Mouse (Mus musculus): ENCODE data around the gene A630001G21Rik. TPM values are rescaled to one million over a fixed set of nuclear protein-coding genes. Genes with fewer than 3 reads are reported as not detected.

Gene A630001G21Rik
- polyA plus RNA-seq, 1 experiment, result 28.4 TPM

GRCm38 (mm10) chr1:85739819-85740218 lies 38.6 kb downstream of the A630001G21Rik start:
- Histone ChIP-seq H3K27me3 (ENCODE audit: control insufficient read depth, insufficient read depth, low read length) (no peaks in the 10 kb centered on the region), H3K4me1 (ENCODE audit: control insufficient read depth, insufficient read depth, insufficient read length) (peaks cover 3% of the 10 kb centered on the region; the same call in 1 of the 2 replicates), H3K27ac (ENCODE audit: insufficient read depth, low read length) (0 out of 2 replicates have a peak overlapping the region, but pooled peaks have one; percentile 19), H3K36me3 (ENCODE audit: control insufficient read depth, insufficient read depth, low read length) (no peaks in the 10 kb centered on the region), H3K4me3 (ENCODE audit: extremely low read depth, insufficient read depth, insufficient read length) (no peak overlapping the region)
- TF ChIP-seq POLR2A (IDR thresholded peaks at IDR 0.05; ENCODE audit: low read depth, low read length), result no peak
- TF ChIP-seq CTCF (IDR thresholded peaks at IDR 0.05; ENCODE audit: extremely low read depth, insufficient read depth, insufficient read length, insufficient replicate concordance), result no peak
- DNase-seq (ENCODE audit: low read depth in 1 of 2, low spot score in 2 of 2), result peak in 1 of 2 experiments; percentile 29

DNA sequence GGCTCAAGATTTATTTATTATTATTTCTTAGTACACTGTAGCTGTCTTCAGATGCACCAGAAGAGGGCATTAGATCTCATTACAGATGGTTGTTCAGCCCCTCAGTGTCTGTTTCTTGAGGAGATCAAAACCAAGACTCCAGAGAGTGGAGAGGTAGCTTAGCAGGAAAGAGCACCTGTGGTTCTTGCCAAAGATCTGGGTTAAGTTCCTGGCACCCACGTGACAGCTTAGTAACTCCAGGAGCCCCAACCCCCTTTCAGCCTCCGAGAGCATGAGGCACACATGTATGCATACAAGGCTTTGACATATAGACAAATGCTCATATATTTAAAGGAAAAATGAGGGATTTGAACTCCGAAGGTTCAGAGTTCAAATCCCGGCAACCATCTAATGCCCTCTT lies 39.4 kb downstream of the A630001G21Rik start:
- Histone ChIP-seq H3K4me1 (ENCODE audit: control insufficient read depth, insufficient read depth, insufficient read length) (peaks cover 3% of the 10 kb centered on the region; the same call in 1 of the 2 replicates), H3K4me3 (ENCODE audit: extremely low read depth, insufficient read depth, insufficient read length) (no peak overlapping the region), H3K36me3 (ENCODE audit: control insufficient read depth, insufficient read depth, low read length) (no peaks in the 10 kb centered on the region), H3K27me3 (ENCODE audit: control insufficient read depth, insufficient read depth, low read length) (no peaks in the 10 kb centered on the region), H3K27ac (ENCODE audit: insufficient read depth, low read length) (no peak overlapping the region)
- no peak for TF ChIP-seq POLR2A (IDR thresholded peaks at IDR 0.05; ENCODE audit: low read depth, low read length)
- TF ChIP-seq CTCF (IDR thresholded peaks at IDR 0.05; ENCODE audit: extremely low read depth, insufficient read depth, insufficient read length, insufficient replicate concordance), result no peak
- 82% methylated on average over 4 of the region's 4 CpGs for WGBS
- no peak for DNase-seq (ENCODE audit: low read depth in 1 of 2, low spot score in 2 of 2)

DNA sequence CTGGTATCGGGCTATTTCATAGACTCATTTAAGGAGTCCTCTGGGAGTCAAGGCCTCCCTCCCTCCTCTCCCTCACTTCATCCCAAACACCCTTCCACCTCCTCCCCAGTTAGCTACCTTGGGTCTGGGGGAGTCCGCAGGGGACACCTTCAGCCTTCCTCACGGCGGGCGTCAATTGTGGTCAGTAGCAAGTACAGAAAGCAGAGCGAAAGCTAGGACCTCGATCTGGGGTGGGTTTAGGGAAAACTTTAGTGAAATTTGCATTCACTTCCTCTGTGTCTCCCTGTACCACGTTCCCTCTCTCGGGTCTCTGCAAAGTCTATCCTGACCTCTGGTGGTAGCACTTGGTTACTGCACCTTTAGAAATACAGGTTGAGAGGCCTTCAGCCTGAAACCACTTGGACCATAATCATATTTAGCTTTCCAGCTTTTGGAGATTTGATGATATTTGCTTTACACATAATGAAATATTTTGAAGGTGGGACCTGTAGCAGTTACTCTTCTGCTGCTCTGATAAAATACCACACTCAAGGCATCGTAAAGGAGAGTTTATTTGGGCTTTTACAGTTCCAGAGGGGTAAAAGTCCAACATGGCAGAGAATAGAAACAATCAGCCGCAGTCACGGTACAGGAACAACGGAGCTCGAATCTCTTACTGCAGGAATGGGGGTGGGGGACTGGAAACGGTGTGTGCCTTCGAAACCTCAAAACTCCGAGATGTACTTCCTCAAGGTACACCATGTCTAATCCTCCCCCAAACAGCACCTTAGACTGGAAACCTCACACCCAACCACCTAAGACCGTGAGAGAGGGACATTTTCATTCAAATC lies 41.9 kb downstream of the A630001G21Rik start:
- peaks cover 5% of the 10 kb centered on the region; the same call in 1 of the 2 replicates for H3K36me3 ChIP-seq (ENCODE audit: control insufficient read depth, insufficient read depth, low read length)
- WGBS, result 29% methylated on average over 18 of the region's 18 CpGs

DNA sequence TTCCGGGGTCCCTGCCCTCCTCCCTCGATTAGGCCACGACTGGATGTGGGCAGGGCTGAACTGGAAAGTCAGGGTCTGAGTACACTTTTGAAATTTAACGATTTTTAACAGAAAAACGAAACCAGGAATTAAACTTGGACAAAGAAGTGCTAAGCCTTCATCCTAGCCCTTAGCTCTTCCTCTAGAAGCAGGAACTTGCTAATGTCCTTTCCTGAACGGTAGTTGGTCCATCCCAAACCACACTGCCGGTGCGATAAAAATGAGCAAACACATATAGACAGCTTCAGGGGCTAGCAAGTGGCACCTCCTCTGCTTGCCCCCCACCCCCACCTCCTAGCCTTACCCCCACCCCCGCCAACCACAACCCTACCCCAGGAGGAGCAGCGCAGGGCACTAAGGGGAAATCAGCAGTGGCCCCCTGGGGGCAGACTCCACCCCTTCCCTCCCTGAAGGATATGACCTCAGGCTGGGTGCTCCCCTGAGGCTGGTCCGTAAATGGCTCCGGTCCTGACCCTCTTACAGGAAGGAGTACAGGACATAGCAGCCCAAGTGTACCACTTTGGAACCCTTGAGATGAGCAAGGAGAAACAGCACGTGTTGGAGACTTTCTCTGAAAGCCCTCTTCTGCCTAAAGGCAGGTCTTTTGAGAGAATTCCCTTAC lies 42.9 kb downstream of the A630001G21Rik start:
- Histone ChIP-seq H3K36me3 (ENCODE audit: control insufficient read depth, insufficient read depth, low read length) (peaks cover 8% of the 10 kb centered on the region), H3K4me3 (ENCODE audit: extremely low read depth, insufficient read depth, insufficient read length) (peak overlapping the region; percentile 77), H3K27me3 (ENCODE audit: control insufficient read depth, insufficient read depth, low read length) (no peaks in the 10 kb centered on the region), H3K27ac (ENCODE audit: insufficient read depth, low read length) (peak overlapping the region; percentile 99), H3K4me1 (ENCODE audit: control insufficient read depth, insufficient read depth, insufficient read length) (peaks cover 14% of the 10 kb centered on the region)
- WGBS, result 3% methylated on average over 13 of the region's 13 CpGs
- peak; percentile 81 to 83 for DNase-seq (ENCODE audit: low read depth in 1 of 2, low spot score in 2 of 2)
- no peak for TF ChIP-seq CTCF (IDR thresholded peaks at IDR 0.05; ENCODE audit: extremely low read depth, insufficient read depth, insufficient read length, insufficient replicate concordance)
- peak; percentile 70 for TF ChIP-seq POLR2A (IDR thresholded peaks at IDR 0.05; ENCODE audit: low read depth, low read length)

More for the DNA sequence above, 41.9 kb downstream of the A630001G21Rik start:
- TF ChIP-seq CTCF (IDR thresholded peaks at IDR 0.05; ENCODE audit: extremely low read depth, insufficient read depth, insufficient read length, insufficient replicate concordance) (peak; percentile 77; the same call in 1 of the 2 replicates), POLR2A (IDR thresholded peaks at IDR 0.05; ENCODE audit: low read depth, low read length) (peak; percentile 50)
- Histone ChIP-seq H3K27ac (ENCODE audit: insufficient read depth, low read length) (peak overlapping the region; percentile 99), H3K4me1 (ENCODE audit: control insufficient read depth, insufficient read depth, insufficient read length) (peaks cover 13% of the 10 kb centered on the region), H3K27me3 (ENCODE audit: control insufficient read depth, insufficient read depth, low read length) (no peaks in the 10 kb centered on the region), H3K4me3 (ENCODE audit: extremely low read depth, insufficient read depth, insufficient read length) (peak overlapping the region; percentile 77)
- DNase-seq (ENCODE audit: low read depth in 1 of 2, low spot score in 2 of 2), result peak; percentile 84 to 85

DNA sequence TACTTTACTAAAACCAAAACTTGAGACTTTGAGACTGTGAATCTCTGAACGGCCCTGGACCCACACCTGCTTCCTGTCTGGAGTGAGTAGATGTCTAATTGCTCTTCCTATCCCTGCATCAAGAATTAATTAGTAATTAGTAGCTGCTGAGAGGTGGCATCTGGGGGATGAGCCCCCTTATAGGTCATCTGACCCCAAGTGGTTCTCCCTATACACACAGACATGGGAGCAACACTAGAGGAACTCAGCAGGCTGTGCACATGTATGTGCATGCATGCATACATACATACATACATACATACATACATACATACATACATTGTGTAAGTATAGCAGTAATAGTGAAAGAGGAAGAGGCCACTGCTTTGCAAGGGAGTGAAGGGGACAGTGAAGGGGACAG lies 43.9 kb downstream of the A630001G21Rik start:
- Histone ChIP-seq H3K27ac (ENCODE audit: insufficient read depth, low read length) (peak overlapping the region; percentile 82), H3K36me3 (ENCODE audit: control insufficient read depth, insufficient read depth, low read length) (peaks cover 9% of the 10 kb centered on the region), H3K27me3 (ENCODE audit: control insufficient read depth, insufficient read depth, low read length) (no peaks in the 10 kb centered on the region), H3K4me3 (ENCODE audit: extremely low read depth, insufficient read depth, insufficient read length) (no peak overlapping the region), H3K4me1 (ENCODE audit: control insufficient read depth, insufficient read depth, insufficient read length) (peaks cover 18% of the 10 kb centered on the region)
- 0% methylated on average over 1 of the region's 1 CpGs for WGBS
- DNase-seq (ENCODE audit: low read depth in 1 of 2, low spot score in 2 of 2), result no peak
- TF ChIP-seq POLR2A (IDR thresholded peaks at IDR 0.05; ENCODE audit: low read depth, low read length) (no peak), CTCF (IDR thresholded peaks at IDR 0.05; ENCODE audit: extremely low read depth, insufficient read depth, insufficient read length, insufficient replicate concordance) (no peak)

DNA sequence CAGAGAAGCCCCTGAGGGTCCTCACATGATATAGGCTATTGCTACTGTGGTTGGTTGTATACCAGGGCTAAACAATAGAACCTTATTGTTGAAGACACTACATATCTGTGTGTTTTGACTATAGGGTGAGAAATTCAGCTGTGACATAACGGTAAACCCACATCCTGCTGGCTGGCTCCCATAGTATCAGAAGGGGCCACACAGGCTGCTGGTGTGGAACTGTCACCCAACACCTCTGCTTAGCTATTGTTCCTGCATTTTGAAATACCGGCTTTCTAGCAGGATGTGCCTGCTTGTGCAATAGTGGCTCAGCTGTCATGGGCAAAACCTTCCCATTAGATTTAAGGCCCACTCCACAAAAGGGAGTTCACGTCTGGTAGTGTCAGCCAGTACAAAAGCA lies 45.9 kb downstream of the A630001G21Rik start:
- Histone ChIP-seq H3K4me1 (ENCODE audit: control insufficient read depth, insufficient read depth, insufficient read length) (peaks cover 18% of the 10 kb centered on the region), H3K27ac (ENCODE audit: insufficient read depth, low read length) (peak overlapping the region; percentile 67), H3K36me3 (ENCODE audit: control insufficient read depth, insufficient read depth, low read length) (peaks cover 13% of the 10 kb centered on the region), H3K27me3 (ENCODE audit: control insufficient read depth, insufficient read depth, low read length) (no peaks in the 10 kb centered on the region), H3K4me3 (ENCODE audit: extremely low read depth, insufficient read depth, insufficient read length) (no peak overlapping the region)
- DNase-seq (ENCODE audit: low read depth in 1 of 2, low spot score in 2 of 2), result peak in 1 of 2 experiments; percentile 32
- 23% methylated on average over 3 of the region's 3 CpGs for WGBS
- TF ChIP-seq POLR2A (IDR thresholded peaks at IDR 0.05; ENCODE audit: low read depth, low read length) (no peak), CTCF (IDR thresholded peaks at IDR 0.05; ENCODE audit: extremely low read depth, insufficient read depth, insufficient read length, insufficient replicate concordance) (no peak)

Measured in spleen, adult 2 months (tissue).